Mouse (Mus musculus): ENCODE results near the gene Fxyd5.
A peak's percentile ranks its signal among the peaks of the same experiment; 100 is the strongest.

Fxyd5 gene

GRCm38 (mm10) chr7:31063074-31063560, 20.8 kb upstream of the Fxyd5 start:
- DNase-seq (ENCODE audit: extremely low spot score, low spot score), result no peak

- no peak for DNase-seq (ENCODE audit: extremely low spot score, low spot score)
Observed at GRCm38 (mm10) chr7:31060621-31061010, 18.3 kb upstream of the Fxyd5 start.

GRCm38 (mm10) chr7:31059919-31060620, 17.8 kb upstream of the Fxyd5 start:
- no peak for DNase-seq (ENCODE audit: extremely low spot score, low spot score)

- DNase-seq (ENCODE audit: extremely low spot score, low spot score), result peak; percentile 89
Observed at GRCm38 (mm10) chr7:31059108-31059507, 16.8 kb upstream of the Fxyd5 start, which contains the start of gene Lgi4. Lgi4 (plus strand) TSS chr7:31059342.

- no peak for DNase-seq (ENCODE audit: extremely low spot score, low spot score)
Observed at GRCm38 (mm10) chr7:31058211-31058610, 15.9 kb upstream of the Fxyd5 start.

DNA sequence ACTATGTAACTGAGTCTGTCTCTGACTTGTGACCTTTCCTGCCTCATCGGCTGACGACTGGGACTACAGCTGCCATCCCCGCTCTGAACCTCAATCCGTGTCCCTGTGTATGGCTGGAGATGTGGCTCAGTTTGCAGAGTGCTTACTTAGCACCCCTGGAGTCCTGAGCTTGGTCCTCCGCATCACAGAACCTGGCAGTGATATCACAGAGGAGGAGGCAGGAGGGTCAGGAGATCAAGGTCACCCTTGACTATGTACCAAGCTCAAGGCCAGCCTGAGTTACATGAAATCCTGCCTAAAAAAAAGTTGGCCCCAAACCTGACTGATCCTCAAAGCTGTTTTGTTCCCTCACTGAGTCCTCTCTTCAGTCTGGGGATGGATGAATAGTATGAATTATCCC, 15.4 kb upstream of the Fxyd5 start:
- no peak for DNase-seq (ENCODE audit: extremely low spot score, low spot score)

- DNase-seq (ENCODE audit: extremely low spot score, low spot score), result no peak
Observed at GRCm38 (mm10) chr7:31057071-31057470, 14.8 kb upstream of the Fxyd5 start, which contains the start of gene Fxyd1. Fxyd1 (minus strand) TSS chr7:31057199.

DNA sequence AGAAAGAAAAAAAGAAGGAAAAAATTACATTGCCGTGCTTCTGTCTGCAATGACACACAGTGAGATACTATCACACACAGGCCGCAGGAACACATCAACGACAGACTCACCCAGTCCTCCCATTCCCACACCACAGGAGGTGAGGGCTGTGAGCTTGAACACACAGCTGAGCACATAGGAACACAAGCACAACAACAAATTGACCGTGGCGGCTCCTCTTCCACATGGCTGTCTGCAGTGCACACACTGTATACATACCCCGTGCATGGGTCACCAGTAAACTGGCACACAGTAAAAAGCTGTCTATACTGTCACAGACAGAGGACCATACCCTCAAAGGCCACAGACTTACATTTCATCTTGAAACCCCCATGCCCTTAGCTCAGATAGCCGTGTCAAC, 14.2 kb upstream of the Fxyd5 start:
- DNase-seq (ENCODE audit: extremely low spot score, low spot score), result no peak

DNA sequence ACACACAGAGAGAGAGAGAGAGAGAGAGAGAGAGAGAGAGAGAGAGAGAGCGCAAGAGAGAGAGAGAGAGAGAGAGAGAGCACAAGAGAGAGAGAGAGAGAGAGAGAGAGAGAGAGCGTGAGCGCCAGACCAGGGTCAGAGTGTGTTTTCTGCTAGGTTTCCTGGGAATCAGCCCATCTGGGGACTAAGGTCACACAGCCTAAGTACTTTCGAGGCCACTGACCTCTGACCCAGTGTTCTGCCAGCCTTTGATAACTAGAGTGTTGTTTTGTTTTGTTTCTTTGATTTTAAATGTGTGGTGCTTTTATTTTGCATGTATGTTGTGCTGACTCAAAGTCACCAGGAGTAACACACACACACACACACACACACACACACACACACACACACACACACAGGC, 13.6 kb upstream of the Fxyd5 start:
- DNase-seq (ENCODE audit: extremely low spot score, low spot score), result no peak

- peak; percentile 35 for DNase-seq (ENCODE audit: extremely low spot score, low spot score)
Observed at GRCm38 (mm10) chr7:31055354-31055824, 13.1 kb upstream of the Fxyd5 start.

GRCm38 (mm10) chr7:31054661-31055320, 12.5 kb upstream of the Fxyd5 start:
- no peak for DNase-seq (ENCODE audit: extremely low spot score, low spot score)

DNA sequence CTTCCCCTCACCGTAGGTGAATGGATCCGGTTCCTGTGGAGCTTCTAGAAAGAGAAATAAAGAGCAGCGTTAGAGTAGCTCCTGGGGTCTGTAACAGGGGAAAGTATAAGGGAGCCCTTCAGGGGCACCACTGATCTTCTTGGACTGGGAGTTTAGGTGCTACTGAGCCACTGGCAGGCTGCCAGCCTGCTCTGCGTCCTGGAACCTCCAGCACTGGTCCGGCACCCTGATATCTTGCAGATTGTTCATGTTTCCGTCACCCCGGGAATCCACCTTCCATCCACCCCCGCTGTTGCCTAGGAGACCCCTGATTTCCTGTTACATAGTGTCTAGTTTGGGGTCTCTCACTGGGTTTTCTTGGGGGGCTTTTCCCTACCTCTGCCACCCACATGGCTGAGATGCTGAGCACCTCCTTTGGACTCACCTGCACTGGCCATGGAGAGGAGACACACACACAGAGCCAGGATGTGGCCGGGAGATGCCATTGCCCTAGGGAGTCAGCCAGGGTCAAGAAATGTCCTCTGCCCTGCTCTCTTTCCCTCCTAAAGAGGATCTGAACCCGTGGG, 11.7 kb upstream of the Fxyd5 start:
- DNase-seq (ENCODE audit: extremely low spot score, low spot score), result no peak

GRCm38 (mm10) chr7:31052636-31053434, 10.6 kb upstream of the Fxyd5 start:
- DNase-seq (ENCODE audit: extremely low spot score, low spot score), result peak; percentile 48

DNA sequence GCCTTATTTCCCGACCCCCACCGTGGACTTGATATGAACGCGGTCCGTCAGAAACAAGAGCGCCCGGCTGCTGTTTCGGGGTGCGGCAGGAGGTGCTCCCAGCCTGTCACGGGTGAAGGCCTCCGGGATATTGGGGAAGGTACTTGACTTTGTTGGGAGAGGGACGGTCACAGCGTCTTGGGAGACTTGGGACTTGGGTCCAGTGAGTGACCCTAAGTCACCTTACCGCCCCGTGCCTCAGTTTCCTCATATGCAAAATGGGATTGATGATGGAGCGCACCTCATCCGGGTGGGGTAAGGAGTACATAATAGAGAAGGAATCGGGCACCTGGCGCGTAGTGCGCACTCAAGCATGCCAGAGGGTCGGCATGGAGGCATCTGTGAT, 10.0 kb upstream of the Fxyd5 start:
- no peak for DNase-seq (ENCODE audit: extremely low spot score, low spot score)

DNA sequence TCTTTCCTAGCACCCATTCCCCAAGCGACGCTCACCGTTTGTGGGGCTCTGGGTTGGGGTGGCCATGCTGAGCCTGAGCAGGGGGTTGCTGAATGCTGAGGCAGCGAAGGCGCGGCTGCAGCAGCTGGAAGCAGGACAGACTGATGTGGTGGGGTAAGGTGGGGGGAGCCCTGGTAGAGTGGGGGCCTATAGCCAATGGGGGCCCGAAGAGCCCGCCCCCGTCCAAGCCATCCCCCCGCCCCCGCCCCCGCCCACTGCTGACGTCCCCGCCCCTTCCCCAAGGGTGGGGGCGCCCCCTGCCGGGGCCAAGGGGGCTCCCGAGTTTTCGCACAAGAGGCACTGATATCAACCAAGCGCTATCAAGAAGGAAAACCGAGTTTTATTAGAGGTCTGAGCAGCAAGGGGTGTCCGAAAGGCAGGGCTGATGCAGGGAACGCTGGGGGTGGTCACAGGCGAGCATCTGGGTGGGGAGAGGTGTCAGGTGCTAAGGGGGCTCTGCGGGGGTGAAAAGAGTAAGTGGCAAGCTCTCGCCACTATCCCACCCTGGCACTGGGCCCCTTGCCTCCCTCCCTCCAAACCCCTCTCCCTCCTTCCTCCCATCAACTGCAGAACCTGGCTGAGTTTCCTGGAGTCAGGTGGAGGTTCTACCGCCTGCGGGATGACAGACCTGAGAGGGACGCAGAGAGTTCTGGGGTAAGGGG, 9.2 kb upstream of the Fxyd5 start, which contains the start of gene Fxyd7:
Fxyd7 (minus strand) TSS at position 147 of the 701 bp plus-strand sequence.
- DNase-seq (ENCODE audit: extremely low spot score, low spot score), result no peak

DNA sequence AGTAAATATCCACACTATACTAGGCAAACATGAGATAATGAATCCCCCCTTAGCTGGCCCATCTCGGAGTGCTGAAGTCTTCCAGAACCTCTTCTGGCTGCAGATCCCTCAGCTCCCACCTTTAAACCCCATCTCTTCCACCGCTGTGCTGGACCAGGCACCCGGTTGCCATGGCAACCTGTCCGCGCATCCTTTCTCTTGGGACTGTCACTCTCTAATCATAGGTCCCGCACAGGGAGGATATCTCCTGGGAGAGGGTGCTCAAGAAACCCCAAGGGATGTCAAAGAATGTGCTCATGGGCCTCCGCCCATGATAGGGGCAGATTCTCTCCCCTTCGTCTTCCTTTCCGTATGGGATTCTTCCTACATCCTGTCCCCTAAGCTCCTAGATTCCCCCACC, 8.6 kb upstream of the Fxyd5 start:
- no peak for DNase-seq (ENCODE audit: extremely low spot score, low spot score)

DNA sequence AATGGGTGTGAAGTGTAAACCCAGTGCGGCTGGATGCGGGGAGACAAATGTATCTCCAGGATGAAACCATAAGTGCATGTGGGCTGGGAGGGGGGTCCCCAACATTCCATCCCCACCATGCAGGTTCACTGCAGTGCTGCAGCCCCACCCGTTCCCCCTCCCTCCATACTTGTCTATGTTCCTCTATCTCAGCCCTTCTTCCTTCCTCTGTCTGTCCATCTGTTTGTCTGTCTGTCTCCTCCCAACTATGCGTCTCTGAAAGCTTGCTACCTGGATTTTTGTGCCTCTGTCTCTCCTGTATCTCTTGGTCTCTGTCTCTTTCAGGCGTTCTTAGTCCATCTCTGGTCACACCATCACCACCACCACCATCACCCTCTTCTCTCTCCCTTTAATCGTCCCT, 8.2 kb upstream of the Fxyd5 start:
- DNase-seq (ENCODE audit: extremely low spot score, low spot score), result no peak

DNA sequence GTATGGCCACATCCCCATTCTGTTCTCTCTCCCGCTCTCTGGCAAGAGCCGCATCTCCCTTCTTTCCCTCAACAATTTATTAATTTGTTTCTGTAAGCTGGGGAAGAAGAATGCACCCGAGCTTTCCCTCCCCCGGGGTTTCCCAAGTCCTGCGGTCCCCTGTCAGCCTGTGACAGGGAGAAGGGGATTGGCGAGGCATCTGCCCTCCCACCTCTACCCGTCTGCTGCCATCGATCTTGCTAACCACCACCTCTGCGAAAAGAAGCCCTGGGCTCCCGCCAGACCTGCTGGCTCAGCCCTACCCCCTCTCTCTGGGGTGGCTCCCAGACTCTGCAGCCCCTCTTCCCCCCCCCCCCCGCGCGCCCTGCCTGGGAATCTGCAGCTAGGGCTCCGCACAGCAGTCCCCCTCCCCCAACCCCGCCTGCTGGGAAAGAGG, 7.6 kb upstream of the Fxyd5 start:
- DNase-seq (ENCODE audit: extremely low spot score, low spot score), result no peak

- DNase-seq (ENCODE audit: extremely low spot score, low spot score), result no peak
Observed at GRCm38 (mm10) chr7:31049135-31049845, 7.0 kb upstream of the Fxyd5 start.

DNA sequence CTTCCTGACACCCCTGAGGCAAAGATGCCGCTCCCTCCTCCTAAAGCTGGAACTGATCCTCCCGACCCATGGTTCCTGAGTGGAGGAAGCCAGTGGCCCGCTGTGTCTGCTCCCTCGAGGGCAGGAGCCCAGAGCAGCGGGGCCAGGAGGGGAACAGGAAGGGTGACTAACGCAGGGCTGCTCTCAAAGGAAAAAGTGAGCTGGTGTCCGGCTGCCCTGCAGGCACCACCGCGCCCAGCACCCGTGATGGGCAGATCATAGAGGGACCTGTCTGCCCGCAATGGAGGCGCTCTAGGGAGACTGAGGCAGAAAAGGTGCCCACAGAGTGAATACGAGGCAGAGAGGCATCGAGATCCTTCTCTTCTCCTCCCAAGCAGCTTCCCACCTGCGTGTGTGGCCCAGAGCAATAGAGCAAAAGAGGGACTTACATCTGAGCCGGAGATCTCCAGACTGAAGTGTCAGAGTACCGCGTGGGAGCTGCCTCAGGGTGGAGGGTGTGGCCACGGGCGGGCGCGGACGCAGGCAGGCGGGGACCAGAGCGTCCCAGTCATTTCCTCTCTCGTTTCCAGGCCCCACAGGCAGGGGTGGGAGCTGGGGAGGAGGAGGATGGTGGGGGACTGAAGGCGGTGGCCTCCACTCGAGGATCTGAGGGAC, 492 bp downstream of the Fxyd5 start:
- DNase-seq (ENCODE audit: extremely low spot score, low spot score), result peak; percentile 13
